Mouse (Mus musculus) limb, embryonic 11.5 days (tissue): ENCODE measurements around the gene Ms4a6c. TPM values are rescaled to one million over a fixed set of nuclear protein-coding genes. Genes with fewer than 3 reads are reported as not detected.
"Not testable (repeated sequence)": the region's sequence is repeated elsewhere in the genome, so short reads cannot be mapped to it uniquely, and the experiment has no call there.

Source experiments
- ATAC-seq: fragments of 200-750 bp; cut with Nextera tagmentation; 2 replicates; pipeline ENCODE4 v1.8.0; 2017; ENCODE audit warnings: low read depth; ENCODE audit not compliant: insufficient number of reproducible peaks, low FRiP score, low TSS enrichment
- DNase-seq: peaks from one replicate; pipeline ENCODE4 v3.0.0-alpha.2; 2015; ENCODE audit warnings: low spot score
- H3K27ac ChIP-seq: fragments of 300-500 bp; sonication (generic); replicated peaks from 2 replicates; pipeline ENCODE4 v1.5.1; 2014; ENCODE audit warnings: low read depth, mild to moderate bottlenecking, low read length
- H3K27me3 ChIP-seq: fragments of 300-500 bp; sonication (generic); 2 replicates; pipeline ENCODE4 v1.6.1; 2014; ENCODE audit warnings: mild to moderate bottlenecking, low read length, mixed read lengths; ENCODE audit not compliant: control insufficient read depth, insufficient read depth
- H3K36me3 ChIP-seq: fragments of 300-500 bp; sonication (generic); 2 replicates; pipeline ENCODE4 v1.6.1; 2014; ENCODE audit warnings: mild to moderate bottlenecking, low read length, moderate library complexity, mixed read lengths; ENCODE audit not compliant: control insufficient read depth, insufficient read depth
- H3K4me1 ChIP-seq: fragments of 300-500 bp; sonication (generic); 2 replicates; pipeline ENCODE4 v1.6.1; 2014; ENCODE audit warnings: low read length, mixed read lengths; ENCODE audit not compliant: control insufficient read depth, insufficient read depth
- H3K4me2 ChIP-seq: fragments of 300-500 bp; sonication (generic); 2 replicates; pipeline ENCODE4 v1.6.1; 2014; ENCODE audit warnings: low read depth, mild to moderate bottlenecking, moderate library complexity; ENCODE audit not compliant: severe bottlenecking
- H3K4me3 ChIP-seq: fragments of 300-500 bp; sonication (generic); 2 replicates; pipeline ENCODE4 v1.5.1; 2014; ENCODE audit warnings: low read depth, low read length
- H3K9ac ChIP-seq: fragments of 300-500 bp; sonication (generic); 2 replicates; pipeline ENCODE4 v1.6.1; 2014; ENCODE audit warnings: mild to moderate bottlenecking, low read length
- H3K9me3 ChIP-seq: fragments of 300-500 bp; sonication (generic); 2 replicates; pipeline ENCODE4 v1.6.1; 2016; ENCODE audit warnings: low read length; ENCODE audit not compliant: control insufficient read depth
- WGBS: fragments of 180-500 bp; shearing (Covaris S2); extraction: QIAGEN DNeasy Blood & Tissue Kit; methylation state at CpG from one replicate; pipeline ENCODE4 v1.1.7; 2014; 5-methylcytosine and 5-hydroxymethylcytosine counted together
- polyA plus RNA-seq: library from polyadenylated mRNA; unstranded; fragments of >200 nt; fragmentation: Nextera tagmentation; extraction: Ambion mirVana; gene quantifications from 2 replicates; pipeline ENCODE4 v1.2.1, GENCODE M21; 2014

Gene Ms4a6c
- polyA plus RNA-seq, 1 experiment from 2014 or later: 1.2 TPM

DNA sequence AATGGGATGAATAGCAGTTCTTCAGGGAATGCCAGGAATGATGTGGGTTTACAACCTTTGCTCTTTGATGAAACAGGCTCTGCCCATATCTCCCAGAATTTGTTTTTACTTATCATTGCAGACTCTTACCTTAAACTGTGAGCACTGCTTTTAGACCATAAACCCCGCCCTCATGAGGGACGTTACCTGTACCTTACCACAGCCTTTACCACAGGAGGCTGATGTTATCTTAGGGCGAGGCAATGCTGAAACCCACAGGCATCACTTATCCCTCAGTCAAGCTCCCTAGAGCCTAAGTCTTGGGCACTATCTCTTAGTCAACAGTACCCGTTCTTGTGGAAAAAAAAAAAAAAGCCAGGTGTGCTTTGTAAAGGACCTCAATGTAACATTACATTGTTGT is 47.7 kb downstream of the Ms4a6c start:
- H3K4me1 ChIP-seq: no peaks in the 10 kb centered on the region
- no peak overlapping the region for H3K27ac ChIP-seq
- DNase-seq: no peak
- 78% methylated on average over 4 of the region's 4 CpGs for WGBS
- no peaks in the 10 kb centered on the region for H3K9me3 ChIP-seq
- no peak overlapping the region for H3K9ac ChIP-seq
- no peak overlapping the region for H3K4me2 ChIP-seq
- no peaks in the 10 kb centered on the region for H3K27me3 ChIP-seq
- H3K4me3 ChIP-seq: no peak overlapping the region
- H3K36me3 ChIP-seq: no peaks in the 10 kb centered on the region
- no peak for ATAC-seq

DNA sequence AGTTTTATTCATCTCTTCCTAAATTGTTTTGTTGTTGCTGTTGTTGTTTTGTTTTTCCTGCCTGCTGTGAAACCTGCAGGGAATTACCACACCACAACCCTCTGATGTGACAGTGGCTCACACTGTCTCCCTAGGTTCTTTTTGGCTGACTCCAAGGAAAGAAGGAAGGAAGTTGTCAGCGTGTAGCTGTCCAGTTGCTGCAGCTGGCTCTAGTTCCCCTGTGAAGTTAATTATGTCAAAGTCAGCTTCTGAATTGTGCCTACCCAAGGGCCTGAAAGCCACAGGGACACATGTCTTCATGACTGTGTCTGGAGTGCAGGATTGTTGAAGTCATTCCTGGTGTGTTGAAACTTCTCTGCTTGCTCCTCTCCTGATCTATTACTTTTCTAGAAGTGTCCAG is 48.2 kb downstream of the Ms4a6c start:
- not testable (repeated sequence) for H3K4me2 ChIP-seq, H3K27me3 ChIP-seq, H3K36me3 ChIP-seq, H3K4me1 ChIP-seq, H3K4me3 ChIP-seq, DNase-seq, H3K9ac ChIP-seq, ATAC-seq, H3K9me3 ChIP-seq, H3K27ac ChIP-seq
- WGBS: 25% methylated on average over 1 of the region's 1 CpGs

DNA sequence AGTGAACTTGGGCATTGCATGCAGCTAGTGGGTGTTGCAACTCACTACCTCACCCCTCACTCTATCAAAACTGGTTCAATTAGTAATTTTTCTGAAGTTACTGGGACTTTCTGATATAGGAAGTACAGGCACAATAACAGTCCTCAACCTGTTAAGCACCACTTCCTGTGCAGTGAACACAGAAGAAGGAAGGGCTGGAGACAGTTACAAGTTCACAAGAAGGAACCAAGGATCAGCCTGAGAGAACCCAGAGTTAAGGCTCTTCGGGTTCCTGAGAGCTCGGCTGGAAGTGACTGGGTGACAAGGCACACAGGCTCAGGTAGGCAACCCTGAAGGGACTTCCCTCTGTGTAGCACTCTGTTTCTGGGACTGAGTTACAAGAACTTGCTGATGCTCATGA is 49.2 kb downstream of the Ms4a6c start:
- H3K27ac ChIP-seq, H3K9me3 ChIP-seq, ATAC-seq, H3K36me3 ChIP-seq, H3K27me3 ChIP-seq, H3K4me1 ChIP-seq, H3K9ac ChIP-seq, DNase-seq, H3K4me2 ChIP-seq, H3K4me3 ChIP-seq: not testable (repeated sequence)
- WGBS: 82% methylated on average over 2 of the region's 2 CpGs

DNA sequence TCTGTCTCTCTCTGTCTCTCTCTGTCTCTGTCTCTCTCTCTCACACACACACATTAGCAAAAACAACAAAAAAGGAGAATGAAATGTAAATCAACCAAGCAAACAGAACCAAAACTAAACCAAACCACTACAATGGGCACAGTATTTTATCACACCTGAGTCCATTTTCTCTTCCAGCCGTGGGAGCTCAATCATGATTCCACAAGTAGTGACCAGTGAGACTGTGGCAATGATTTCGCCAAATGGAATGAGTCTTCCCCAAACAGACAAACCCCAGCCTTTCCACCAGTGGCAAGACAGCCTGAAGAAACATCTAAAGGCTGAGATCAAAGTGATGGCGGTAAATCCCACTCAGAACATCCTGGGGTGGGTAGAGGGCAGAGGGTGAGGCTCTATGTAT is 51.0 kb downstream of the Ms4a6c start:
- no peak for DNase-seq
- no peak overlapping the region for H3K4me3 ChIP-seq
- H3K27ac ChIP-seq: no peak overlapping the region
- H3K36me3 ChIP-seq: no peaks in the 10 kb centered on the region
- ATAC-seq: no peak
- no peak overlapping the region for H3K4me2 ChIP-seq
- no peaks in the 10 kb centered on the region for H3K27me3 ChIP-seq
- no peaks in the 10 kb centered on the region for H3K9me3 ChIP-seq
- no peak overlapping the region for H3K9ac ChIP-seq
- 87% methylated on average over 3 of the region's 3 CpGs for WGBS
- no peaks in the 10 kb centered on the region for H3K4me1 ChIP-seq

Other genes with a start within 250 kb of the Ms4a6c start
- not detected in 2 replicates for gene Ms4a12, start 236.9 kb upstream of the Ms4a6c start, polyA plus RNA-seq
- 0.05 TPM in 1 of 2 replicates, not detected in the other for gene Ms4a1, start 203.1 kb upstream of the Ms4a6c start, polyA plus RNA-seq
- gene Ms4a5, start 185.5 kb upstream of the Ms4a6c start, polyA plus RNA-seq: not detected in 2 replicates
- 0.04 TPM in 1 of 2 replicates, not detected in the other for gene Ms4a14, start 154.9 kb upstream of the Ms4a6c start, polyA plus RNA-seq
- 0.57 and 0.65 TPM in 2 replicates for gene Ms4a7, start 133.2 kb upstream of the Ms4a6c start, polyA plus RNA-seq
- 0.62 and 0.91 TPM in 2 replicates for gene Ms4a4a, start 93.8 kb upstream of the Ms4a6c start, polyA plus RNA-seq
- 0.30 TPM in 1 of 2 replicates, not detected in the other for gene Ms4a4c, start 64.6 kb upstream of the Ms4a6c start, polyA plus RNA-seq
- not detected in 2 replicates for gene Ms4a4b, start 25.8 kb upstream of the Ms4a6c start, polyA plus RNA-seq
- gene Gm8369, start 16.6 kb downstream of the Ms4a6c start, polyA plus RNA-seq: not detected in 2 replicates
- 1.6 and 2.2 TPM in 2 replicates for gene Ms4a6b, start 47.1 kb downstream of the Ms4a6c start, polyA plus RNA-seq
- gene Ms4a4d, start 67.4 kb downstream of the Ms4a6c start, polyA plus RNA-seq: 0.41 and 1.1 TPM in 2 replicates
- 0.85 and 1.4 TPM in 2 replicates for gene Ms4a6d, start 135.5 kb downstream of the Ms4a6c start, polyA plus RNA-seq
- 0.36 TPM in 1 of 2 replicates, not detected in the other for gene Ms4a2, start 154.4 kb downstream of the Ms4a6c start, polyA plus RNA-seq
- 0.40 TPM in 1 of 2 replicates, not detected in the other for gene Ms4a3, start 171.5 kb downstream of the Ms4a6c start, polyA plus RNA-seq
- not detected in 2 replicates for gene Oosp2, start 191.2 kb downstream of the Ms4a6c start, polyA plus RNA-seq
- not detected in 2 replicates for gene Oosp1, start 221.8 kb downstream of the Ms4a6c start, polyA plus RNA-seq
- gene Oosp3, start 227.7 kb downstream of the Ms4a6c start, polyA plus RNA-seq: not detected in 2 replicates